Mouse (Mus musculus): ENCODE results near the gene Kif26b. TPM values are rescaled to one million over a fixed set of nuclear protein-coding genes. Genes with fewer than 3 reads are reported as not detected.

The Kif26b gene
- total and polyA plus RNA-seq, 2 experiments from 2014 or later = 3.4 to 33.7 TPM

GRCm38 (mm10) chr1:178552898-178553284 is 24.0 kb downstream of the Kif26b start:
- TF ChIP-seq CTCF (IDR thresholded peaks at IDR 0.05; ENCODE audit: low read depth) = no peak
- DNase-seq (no peak), ATAC-seq (no peak)
- Histone ChIP-seq H3K4me3 (ENCODE audit: low read depth, low read length) (no peak overlapping the region), H3K9ac (no peak overlapping the region), H3K36me3 (ENCODE audit: insufficient read depth) (no peaks in the 10 kb centered on the region), H3K9me3 (ENCODE audit: low read length) (no peaks in the 10 kb centered on the region), H3K4me1 (ENCODE audit: insufficient read depth) (no peaks in the 10 kb centered on the region), H3K4me2 (ENCODE audit: low read depth) (no peak overlapping the region), H3K27ac (ENCODE audit: low read depth, low read length) (no peak overlapping the region), H3K27me3 (ENCODE audit: insufficient read depth, low read length) (no peaks in the 10 kb centered on the region)
- WGBS = 72% methylated on average over 10 of the region's 10 CpGs

GRCm38 (mm10) chr1:178556226-178556625 is 27.3 kb downstream of the Kif26b start:
- Histone ChIP-seq H3K4me3 (ENCODE audit: low read depth, low read length) (no peak overlapping the region), H3K27ac (ENCODE audit: low read depth, low read length) (no peak overlapping the region), H3K4me1 (ENCODE audit: insufficient read depth) (no peaks in the 10 kb centered on the region), H3K36me3 (ENCODE audit: insufficient read depth) (peaks cover 4% of the 10 kb centered on the region; the same call in 1 of the 2 replicates), H3K9me3 (ENCODE audit: low read length) (no peaks in the 10 kb centered on the region), H3K27me3 (ENCODE audit: insufficient read depth, low read length) (no peaks in the 10 kb centered on the region), H3K4me2 (ENCODE audit: low read depth) (no peak overlapping the region), H3K9ac (no peak overlapping the region)
- no peak for ATAC-seq
- WGBS = 82% methylated on average over 8 of the region's 8 CpGs
- DNase-seq = no peak
- no peak for TF ChIP-seq CTCF (IDR thresholded peaks at IDR 0.05; ENCODE audit: low read depth)

GRCm38 (mm10) chr1:178560043-178560442 is 31.1 kb downstream of the Kif26b start:
- no peaks in the 10 kb centered on the region for H3K4me1 ChIP-seq (ENCODE audit: insufficient read depth)
- H3K4me3 ChIP-seq (ENCODE audit: low read depth, low read length) = no peak overlapping the region
- TF ChIP-seq CTCF (IDR thresholded peaks at IDR 0.05; ENCODE audit: low read depth) = no peak
- H3K9ac ChIP-seq = no peak overlapping the region
- H3K27me3 ChIP-seq (ENCODE audit: insufficient read depth, low read length) = no peaks in the 10 kb centered on the region
- DNase-seq (no peak), ATAC-seq (no peak)
- H3K36me3 ChIP-seq (ENCODE audit: insufficient read depth) = peaks cover 4% of the 10 kb centered on the region; the same call in 1 of the 2 replicates
- no peak overlapping the region for H3K27ac ChIP-seq (ENCODE audit: low read depth, low read length)
- H3K9me3 ChIP-seq (ENCODE audit: low read length) = no peaks in the 10 kb centered on the region
- 98% methylated on average over 1 of the region's 1 CpGs for WGBS
- H3K4me2 ChIP-seq (ENCODE audit: low read depth) = no peak overlapping the region

- Histone ChIP-seq H3K27me3 (ENCODE audit: insufficient read depth, low read length) (no peaks in the 10 kb centered on the region), H3K4me1 (ENCODE audit: insufficient read depth) (no peaks in the 10 kb centered on the region), H3K9me3 (ENCODE audit: low read length) (no peaks in the 10 kb centered on the region), H3K36me3 (ENCODE audit: insufficient read depth) (peaks cover 4% of the 10 kb centered on the region; the same call in 1 of the 2 replicates), H3K27ac (ENCODE audit: low read depth, low read length) (no peak overlapping the region), H3K4me3 (ENCODE audit: low read depth, low read length) (no peak overlapping the region), H3K4me2 (ENCODE audit: low read depth) (no peak overlapping the region), H3K9ac (no peak overlapping the region)
- TF ChIP-seq CTCF (IDR thresholded peaks at IDR 0.05; ENCODE audit: low read depth) = no peak
- DNase-seq (no peak), ATAC-seq (no peak)
- 89% methylated on average over 2 of the region's 2 CpGs for WGBS
Measured at GRCm38 (mm10) chr1:178563834-178564233, 34.9 kb downstream of the Kif26b start.

- no peaks in the 10 kb centered on the region for H3K4me1 ChIP-seq (ENCODE audit: insufficient read depth)
- no peak overlapping the region for H3K27ac ChIP-seq (ENCODE audit: low read depth, low read length)
- no peak for ATAC-seq
- no peak for DNase-seq
- no peaks in the 10 kb centered on the region for H3K27me3 ChIP-seq (ENCODE audit: insufficient read depth, low read length)
- no peak overlapping the region for H3K4me2 ChIP-seq (ENCODE audit: low read depth)
- WGBS = 64% methylated on average over 4 of the region's 4 CpGs
- TF ChIP-seq CTCF (IDR thresholded peaks at IDR 0.05; ENCODE audit: low read depth) = no peak
- H3K9ac ChIP-seq = no peak overlapping the region
- no peak overlapping the region for H3K4me3 ChIP-seq (ENCODE audit: low read depth, low read length)
- H3K36me3 ChIP-seq (ENCODE audit: insufficient read depth) = peaks cover 4% of the 10 kb centered on the region; the same call in 1 of the 2 replicates
- no peaks in the 10 kb centered on the region for H3K9me3 ChIP-seq (ENCODE audit: low read length)
Measured at GRCm38 (mm10) chr1:178564800-178565199, 35.9 kb downstream of the Kif26b start.

GRCm38 (mm10) chr1:178568551-178569545 is 39.9 kb downstream of the Kif26b start:
- Histone ChIP-seq H3K27ac (ENCODE audit: low read depth, low read length) (no peak overlapping the region), H3K4me1 (ENCODE audit: insufficient read depth) (no peaks in the 10 kb centered on the region), H3K9me3 (ENCODE audit: low read length) (no peaks in the 10 kb centered on the region), H3K4me2 (ENCODE audit: low read depth) (no peak overlapping the region), H3K27me3 (ENCODE audit: insufficient read depth, low read length) (no peaks in the 10 kb centered on the region), H3K9ac (no peak overlapping the region), H3K36me3 (ENCODE audit: insufficient read depth) (no peaks in the 10 kb centered on the region), H3K4me3 (ENCODE audit: low read depth, low read length) (no peak overlapping the region)
- no peak for TF ChIP-seq CTCF (IDR thresholded peaks at IDR 0.05; ENCODE audit: low read depth)
- DNase-seq (no peak), ATAC-seq (no peak)
- WGBS = 56% methylated on average over 7 of the region's 7 CpGs

- no peak for TF ChIP-seq CTCF (IDR thresholded peaks at IDR 0.05; ENCODE audit: low read depth)
- DNase-seq (no peak), ATAC-seq (no peak)
- H3K4me1 ChIP-seq (ENCODE audit: insufficient read depth) = no peaks in the 10 kb centered on the region
- H3K27me3 ChIP-seq (ENCODE audit: insufficient read depth, low read length) = no peaks in the 10 kb centered on the region
- H3K36me3 ChIP-seq (ENCODE audit: insufficient read depth) = no peaks in the 10 kb centered on the region
- no peak overlapping the region for H3K4me2 ChIP-seq (ENCODE audit: low read depth)
- no peak overlapping the region for H3K4me3 ChIP-seq (ENCODE audit: low read depth, low read length)
- 25% methylated on average over 4 of the region's 4 CpGs for WGBS
- H3K9me3 ChIP-seq (ENCODE audit: low read length) = peaks cover 5% of the 10 kb centered on the region; the same call in 1 of the 2 replicates
- no peak overlapping the region for H3K9ac ChIP-seq
- H3K27ac ChIP-seq (ENCODE audit: low read depth, low read length) = no peak overlapping the region
Measured at GRCm38 (mm10) chr1:178571009-178571408, 42.1 kb downstream of the Kif26b start.
